Mouse (Mus musculus): Measurements from ENCODE around the gene Ndufs6.

Gene Ndufs6

DNA sequence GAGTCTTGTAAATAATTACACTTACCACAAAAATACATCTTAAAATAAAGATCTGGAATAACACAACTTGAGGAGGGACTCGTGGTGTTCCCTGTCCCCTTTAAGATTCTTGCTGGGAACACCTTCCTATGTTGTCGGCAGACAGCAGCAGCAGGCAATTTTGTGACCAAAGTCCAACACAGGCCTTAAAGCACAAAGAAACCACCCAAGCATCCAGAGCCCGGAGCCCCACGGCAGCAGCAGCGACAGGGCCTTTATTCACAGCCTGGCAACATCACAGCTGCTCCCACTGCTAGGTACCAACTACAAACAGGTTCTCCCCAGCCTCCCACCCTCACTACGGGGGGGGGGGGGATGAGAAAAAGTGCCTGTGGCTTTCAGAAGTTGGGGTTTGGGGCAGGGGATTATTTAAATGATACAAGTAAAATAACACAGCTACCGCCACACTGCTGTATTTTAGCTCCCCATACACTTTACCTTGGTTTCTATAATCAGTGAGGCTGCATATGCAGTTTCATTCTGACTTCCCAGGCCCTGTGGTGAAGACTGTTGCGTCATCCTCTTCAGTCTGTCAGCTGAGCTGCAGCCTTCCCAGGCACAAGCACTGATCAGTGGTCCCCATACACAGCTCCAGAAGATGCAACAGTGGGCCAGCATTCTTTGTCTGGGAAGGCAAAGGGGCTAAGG lies 22.8 kb downstream of the Ndufs6 start:
- DNase-seq: no peak

DNA sequence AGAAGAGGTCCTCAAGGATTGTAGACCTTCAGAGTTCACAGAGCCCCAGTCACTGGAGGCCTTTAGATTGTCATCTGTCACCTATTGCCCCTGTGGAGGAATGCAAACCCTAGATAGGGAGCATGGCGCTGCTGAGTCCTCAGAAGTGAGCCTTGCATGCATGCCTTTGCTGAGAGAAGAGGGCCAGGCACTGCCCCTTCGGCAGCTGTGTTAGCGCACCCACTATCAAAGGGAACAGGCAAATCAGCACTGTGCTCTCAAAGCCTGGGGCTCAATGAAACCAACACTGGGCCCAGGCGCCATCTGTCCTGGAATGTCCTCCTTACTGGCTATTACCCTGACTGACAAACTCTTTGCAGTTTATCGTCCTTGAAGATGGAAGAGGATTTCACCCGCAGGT lies 23.6 kb downstream of the Ndufs6 start:
- no peak for DNase-seq

DNA sequence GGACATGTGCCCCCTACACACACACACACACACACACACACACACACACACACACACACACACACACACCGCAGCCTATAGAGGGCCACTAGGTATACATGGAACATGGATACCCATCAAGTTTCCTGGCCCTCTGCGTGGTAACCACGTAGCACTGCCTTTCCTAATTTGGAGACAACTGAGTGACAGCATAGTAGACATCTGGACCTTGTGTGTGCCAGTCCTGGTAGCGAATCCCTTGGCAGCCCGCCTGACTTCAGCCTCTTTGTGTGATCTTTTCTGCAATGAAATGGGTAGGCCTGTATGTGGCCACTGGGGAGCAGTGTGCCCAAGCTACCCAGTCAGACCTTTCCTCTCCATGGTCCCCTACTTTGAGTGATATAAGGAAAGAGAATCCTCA lies 29.0 kb downstream of the Ndufs6 start:
- DNase-seq: no peak

DNA sequence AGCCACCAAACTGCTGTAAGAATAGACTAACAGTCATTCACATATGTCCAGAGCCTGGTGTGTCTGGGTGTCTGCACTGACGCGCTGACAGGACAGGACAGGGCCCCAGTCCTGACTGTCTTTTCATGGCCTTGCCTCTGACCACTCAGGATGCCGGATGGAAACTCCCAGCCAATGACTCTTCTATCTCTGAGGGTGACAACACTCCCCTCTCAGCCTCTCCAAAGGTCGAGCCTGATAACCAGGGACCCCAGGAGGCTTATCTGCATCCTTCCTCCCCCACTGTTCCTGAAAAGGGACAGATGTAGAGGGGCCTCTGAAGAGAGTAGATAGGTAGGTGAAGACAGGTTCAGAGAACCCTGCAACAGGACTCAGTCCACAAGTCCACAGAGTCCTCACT lies 29.6 kb downstream of the Ndufs6 start:
- DNase-seq: no peak

DNA sequence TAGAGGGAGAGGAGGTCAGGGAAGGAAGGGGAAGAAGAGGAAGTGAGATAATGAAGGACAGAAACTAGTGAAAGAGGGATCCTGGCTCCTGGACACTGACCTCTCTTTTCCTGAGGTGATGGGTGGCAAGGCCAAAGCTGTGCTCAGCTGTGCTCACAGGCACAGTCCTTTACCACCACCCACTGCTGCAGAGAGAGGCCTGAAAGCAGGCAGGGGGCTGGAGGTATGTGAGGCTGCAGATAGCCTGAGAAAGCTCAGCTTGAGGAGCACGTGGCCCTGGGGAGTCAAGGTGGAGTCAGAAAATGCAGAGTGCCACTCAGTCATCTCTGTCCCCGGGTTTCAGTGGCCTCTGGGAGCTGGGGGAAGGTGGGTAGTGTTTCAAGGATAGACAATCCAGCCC lies 37.2 kb downstream of the Ndufs6 start:
- DNase-seq: no peak

DNA sequence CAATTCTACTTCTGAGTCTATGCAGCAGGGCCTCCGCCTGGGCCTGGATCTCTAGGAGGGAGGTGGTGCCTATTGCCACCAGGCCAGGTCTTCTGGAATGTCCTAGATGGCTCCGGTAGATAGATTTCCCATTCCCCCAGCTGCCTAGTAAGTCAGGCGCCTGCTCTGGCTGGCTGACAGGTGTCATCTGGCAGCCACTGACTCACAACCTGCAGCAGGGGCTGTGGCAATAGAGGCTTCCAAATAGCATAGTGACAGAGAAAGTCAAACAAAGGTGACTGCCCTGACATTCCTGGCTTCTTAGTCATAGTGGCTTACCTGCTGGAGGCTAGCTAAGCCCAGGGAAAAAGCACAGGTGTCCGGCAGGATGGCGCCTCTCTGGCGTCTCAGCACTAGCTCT lies 38.1 kb downstream of the Ndufs6 start:
- no peak for DNase-seq

DNA sequence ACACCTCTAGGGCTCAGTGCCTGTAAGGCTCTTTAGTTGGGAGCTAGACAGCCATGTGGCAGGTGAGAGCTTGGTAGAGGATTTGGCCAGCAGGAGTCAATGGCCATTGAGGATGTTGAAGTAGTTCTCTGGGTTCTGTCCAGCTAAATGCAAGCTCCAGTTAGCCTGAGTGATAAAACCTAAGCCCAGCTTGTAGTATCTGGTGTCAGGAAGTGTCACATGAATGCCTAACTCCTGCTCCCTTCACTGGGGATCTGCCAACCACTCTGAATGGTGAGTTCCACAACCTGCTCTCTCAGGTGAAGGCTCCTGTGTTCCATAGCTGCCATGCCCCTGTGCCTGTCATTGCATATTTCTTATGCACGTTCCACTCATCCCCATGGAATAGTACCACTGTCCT lies 44.8 kb downstream of the Ndufs6 start:
- no peak for DNase-seq

DNA sequence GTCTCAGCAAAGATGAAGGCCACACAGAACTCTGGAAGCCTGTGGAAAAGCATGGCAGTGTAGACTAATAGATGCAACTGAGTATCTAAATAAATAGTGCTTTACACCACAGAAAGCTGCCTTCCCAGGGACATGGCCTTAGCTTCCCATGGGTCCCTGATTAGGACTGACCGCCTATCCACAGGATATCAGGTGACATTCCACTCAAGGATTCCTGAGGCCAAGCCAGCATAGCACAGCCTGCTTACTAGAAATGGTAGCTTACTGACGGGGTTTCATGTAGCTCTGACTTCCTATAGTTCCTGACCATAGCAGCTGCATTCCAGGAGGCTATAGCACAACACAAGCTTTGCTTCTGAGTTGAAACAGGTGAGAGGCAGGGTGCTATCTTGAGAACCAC lies 45.9 kb downstream of the Ndufs6 start:
- no peak for DNase-seq

DNA sequence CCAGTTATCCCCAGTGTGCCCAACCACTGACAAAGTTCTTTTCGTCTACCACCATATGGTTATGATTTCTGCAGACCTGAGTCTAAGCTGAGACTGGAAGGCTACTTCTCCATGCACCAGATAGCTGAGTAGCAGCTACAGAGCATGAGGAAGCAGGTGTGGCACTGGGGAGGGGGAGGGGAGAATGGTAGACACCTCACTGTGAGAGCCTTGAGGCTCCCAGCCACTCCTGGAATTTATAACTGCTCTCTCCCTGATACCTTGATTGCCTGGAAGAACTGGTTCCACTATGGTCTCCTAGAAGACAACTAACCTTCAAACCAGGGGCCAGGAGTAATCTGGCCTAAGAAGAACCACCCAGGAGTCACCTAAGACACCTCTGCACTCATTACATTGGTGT lies 49.1 kb downstream of the Ndufs6 start:
- DNase-seq: no peak

DNA sequence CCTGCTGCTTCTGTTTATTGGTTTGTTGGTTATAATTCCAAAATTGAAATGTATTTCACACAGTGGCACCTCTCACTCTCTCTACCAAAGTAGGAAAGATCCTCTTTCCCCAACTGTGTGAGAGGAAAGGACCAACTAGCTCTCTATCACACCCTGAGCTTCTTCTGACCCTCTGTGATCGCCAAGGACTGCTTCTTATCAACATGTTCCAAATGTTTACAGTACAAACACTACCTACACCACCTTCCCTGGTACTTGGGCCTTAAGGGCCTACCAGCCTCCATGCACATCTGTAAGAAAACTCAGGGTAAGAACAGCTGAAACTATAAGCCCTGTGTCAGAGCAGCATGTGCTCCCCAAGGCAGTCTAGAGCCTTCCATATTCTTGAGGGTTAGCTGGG lies 50.5 kb downstream of the Ndufs6 start:
- no peak for DNase-seq

DNA sequence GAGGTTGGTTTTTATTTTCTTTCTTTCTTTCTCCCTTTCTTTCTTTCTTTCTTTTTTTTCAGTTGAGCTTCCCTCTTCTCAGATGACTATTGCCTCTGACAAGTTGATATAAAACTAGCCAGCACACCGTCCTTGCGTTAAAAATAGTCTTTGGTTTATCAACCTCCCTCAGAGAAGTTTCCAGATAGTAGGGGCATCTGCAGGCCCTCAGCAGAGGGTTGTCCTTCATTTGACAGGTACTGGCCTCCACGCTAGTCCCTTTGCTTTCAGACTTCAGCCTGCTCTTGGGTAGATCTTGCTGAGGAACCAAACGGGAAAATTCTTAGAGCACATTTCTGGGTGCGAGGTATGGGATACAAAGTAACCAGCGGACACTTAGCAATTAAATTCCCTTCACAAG lies 51.0 kb downstream of the Ndufs6 start:
- DNase-seq: no peak

DNA sequence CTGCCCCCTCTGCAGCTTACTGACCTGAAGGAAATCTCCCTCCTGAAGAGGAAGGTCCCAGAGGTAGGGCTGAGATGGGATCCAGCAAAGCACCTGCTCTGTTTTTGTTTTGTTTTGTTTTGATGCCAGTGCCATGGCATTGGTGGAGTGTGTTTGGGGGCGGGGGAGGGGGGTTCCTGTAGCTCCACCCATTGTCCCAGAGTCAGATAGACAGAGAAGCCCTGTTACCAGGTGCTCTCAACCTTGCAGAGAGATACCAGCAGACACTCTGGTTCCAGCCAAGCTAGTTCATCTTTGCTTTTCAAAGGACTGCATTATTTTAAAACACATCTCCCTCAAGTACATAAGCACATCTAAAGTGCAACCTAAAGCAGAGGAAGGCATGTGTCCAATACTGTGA lies 54.8 kb downstream of the Ndufs6 start:
- no peak for DNase-seq

DNA sequence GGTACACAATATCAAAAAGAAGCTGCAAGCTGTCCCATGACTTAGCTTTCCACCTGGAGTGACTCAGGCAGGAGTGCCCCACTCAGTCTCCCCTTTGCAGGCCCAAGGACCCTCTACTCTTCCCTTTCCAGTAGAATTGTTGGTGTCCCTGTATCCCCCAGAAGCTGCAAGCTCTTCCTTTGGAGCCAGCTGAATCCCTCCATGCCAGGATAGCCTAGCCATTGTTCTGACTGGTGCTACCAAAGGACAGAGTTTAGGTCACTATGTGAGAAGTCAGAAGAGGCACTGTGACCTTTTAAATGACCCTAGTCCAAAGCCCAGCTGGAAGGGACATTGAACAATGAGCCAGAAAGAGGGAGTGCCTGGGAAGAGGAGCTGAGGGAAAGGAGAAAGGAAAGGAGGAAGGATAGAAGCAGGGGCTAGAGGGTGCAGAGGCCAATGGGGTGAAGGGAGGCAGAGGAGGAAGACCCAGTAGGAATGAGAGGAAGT lies 55.5 kb downstream of the Ndufs6 start:
- no peak for DNase-seq

DNA sequence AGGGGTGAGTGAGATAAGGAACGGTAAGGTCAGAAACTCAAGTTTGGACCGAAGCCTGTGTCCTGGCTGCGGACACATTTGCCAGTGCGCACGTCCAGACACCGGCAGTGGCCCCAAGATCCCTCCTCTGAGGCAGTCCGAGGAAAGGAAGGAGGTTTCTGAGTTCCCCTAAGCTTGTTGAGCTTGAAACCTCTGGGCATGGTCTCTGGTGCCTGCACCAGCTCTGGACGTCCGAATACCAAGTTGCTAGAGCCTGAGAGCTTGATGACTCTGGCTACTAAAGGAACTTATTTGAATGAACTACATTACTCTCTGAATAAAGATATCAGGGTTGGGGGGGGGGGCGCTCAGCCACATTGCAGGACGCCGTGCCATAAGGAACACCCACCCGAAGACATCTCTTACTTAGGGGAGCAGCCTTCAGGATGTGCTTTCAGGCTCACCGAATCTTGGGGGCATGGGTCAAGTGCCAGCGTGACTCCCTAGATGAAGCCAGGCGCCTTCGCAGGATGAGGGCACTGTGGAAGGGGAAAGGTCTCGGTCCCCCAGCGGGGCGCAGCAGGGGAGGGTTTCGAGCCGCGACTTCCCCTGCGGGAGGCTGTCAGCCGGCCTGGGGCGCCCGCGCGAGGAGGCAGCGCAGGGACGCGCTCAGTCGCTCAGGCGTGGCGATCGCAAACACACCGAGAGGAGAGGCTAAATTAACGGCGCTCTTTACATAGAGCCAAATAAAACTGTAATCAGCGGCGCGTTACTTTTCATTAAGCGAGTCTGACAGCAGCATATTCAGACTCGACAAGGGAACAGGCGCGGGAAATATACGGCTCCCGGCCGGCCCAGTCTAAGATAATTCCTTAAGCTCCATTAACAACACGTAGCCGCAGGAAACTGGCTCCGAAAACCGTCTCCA lies 56.8 kb downstream of the Ndufs6 start:
- no peak for DNase-seq

DNA sequence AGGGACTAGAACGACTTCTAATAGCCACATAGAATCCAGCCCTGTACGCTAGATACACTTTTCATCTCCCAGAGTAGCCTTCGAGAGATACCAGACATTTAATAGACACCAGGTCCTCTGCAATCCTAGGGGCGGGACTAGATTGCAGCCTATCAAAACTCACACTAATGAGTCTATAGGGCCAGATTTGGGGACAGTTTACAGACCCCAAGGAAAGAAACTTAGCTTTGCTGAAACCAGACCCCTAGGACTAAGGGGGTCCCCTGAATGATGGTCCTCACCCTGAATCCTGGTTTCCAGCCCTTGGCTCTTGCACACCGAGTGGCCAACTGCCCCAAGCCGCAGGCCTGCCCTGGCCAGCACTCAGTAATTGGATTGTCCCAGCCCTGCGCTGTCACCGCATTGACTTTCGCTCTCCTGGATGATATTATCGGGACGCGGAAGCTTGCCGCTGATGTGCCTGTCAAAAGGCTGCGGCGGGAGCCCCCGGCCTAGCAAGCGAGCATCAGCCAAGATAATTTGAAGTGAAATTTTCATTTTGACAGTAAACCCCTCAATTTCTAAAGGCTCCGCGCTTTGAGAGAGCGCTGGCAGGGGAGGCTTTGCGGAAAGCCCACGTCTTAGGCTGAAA lies 57.8 kb downstream of the Ndufs6 start:
- no peak for DNase-seq

DNA sequence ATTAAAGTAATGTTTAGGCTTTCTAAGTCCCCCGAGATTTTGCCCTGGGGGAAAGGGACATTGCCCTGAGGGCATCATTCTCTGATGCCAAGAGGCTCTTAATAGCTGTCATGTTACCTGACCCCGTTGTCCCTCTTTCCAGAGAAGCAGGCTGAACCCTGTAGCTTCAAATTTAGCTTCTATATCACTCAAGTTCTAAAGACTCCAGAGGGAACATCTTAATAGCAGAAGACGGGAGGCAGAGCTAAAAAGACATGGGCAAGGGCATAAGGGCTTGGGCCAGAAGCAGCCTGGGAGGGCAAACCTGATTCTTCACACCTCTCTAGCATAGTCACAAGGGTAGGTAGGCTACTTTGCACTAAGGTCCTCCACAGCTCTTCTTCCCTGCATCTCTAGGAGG lies 58.5 kb downstream of the Ndufs6 start:
- no peak for DNase-seq
